Comparison of ENCODE assay signal across 1 mouse cellular context in genomic region chr9:22834994-22835512, GRCm38 (mm10).
TF ChIP-seq lines count a peak whose summit lies in the region.

No protein-coding gene starts in this region.

TF ChIP-seq in CH12.LX, 34 proteins besides CTCF, POLR2A, EP300 and RAD21 (continued from another document):
- TF ChIP-seq USF1 (IDR thresholded peaks at IDR 0.05; ENCODE audit: low read depth, low read length), result no peak
